Mouse (Mus musculus): Measurements from ENCODE around the gene Dgkd. TPM values are rescaled to one million over a fixed set of nuclear protein-coding genes. Genes with fewer than 3 reads are reported as not detected.

The Dgkd gene
- polyA plus RNA-seq, 2 experiments = 26.7 to 35.5 TPM

DNA sequence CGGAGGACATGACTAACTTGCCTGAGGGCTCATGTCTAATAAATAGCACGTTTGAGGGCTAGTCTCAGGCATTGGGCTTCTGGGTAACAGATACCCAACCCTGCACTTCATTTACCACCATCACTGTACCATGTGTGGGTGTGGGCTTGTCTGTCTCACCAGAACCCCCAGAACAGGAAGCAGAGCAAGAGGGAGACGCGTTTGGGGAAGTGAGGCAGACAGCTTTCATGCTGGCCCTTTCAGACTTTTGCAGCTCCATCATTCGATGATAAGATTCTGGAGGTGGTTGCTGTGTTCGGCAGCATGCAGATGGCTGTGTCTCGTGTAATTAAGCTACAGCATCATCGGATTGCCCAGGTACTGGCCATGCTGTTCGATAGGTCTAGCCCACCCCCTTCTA lies 82.0 kb downstream of the Dgkd start:
- ATAC-seq (ENCODE audit: low FRiP score, low read depth) = no peak
- Histone ChIP-seq H3K4me2 (replicated peaks; ENCODE audit: low read depth, low read length, severe bottlenecking) (no peak overlapping the region), H3K27me3 (ENCODE audit: control insufficient read depth, insufficient read depth, low read length) (no peaks in the 10 kb centered on the region), H3K4me1 (ENCODE audit: control insufficient read depth, insufficient read depth, low read length) (no peaks in the 10 kb centered on the region), H3K27ac (replicated peaks; ENCODE audit: low read depth, low read length) (no peak overlapping the region), H3K4me3 (replicated peaks; ENCODE audit: low read length) (no peak overlapping the region), H3K9ac (ENCODE audit: low read depth, low read length, severe bottlenecking) (no peak overlapping the region), H3K36me3 (ENCODE audit: control insufficient read depth, insufficient read depth, low read length) (peaks cover 89% of the 10 kb centered on the region), H3K9me3 (ENCODE audit: control insufficient read depth, low read length) (no peaks in the 10 kb centered on the region)
- no peak for DNase-seq (ENCODE audit: low spot score)
- TF ChIP-seq POLR2A (IDR thresholded peaks at IDR 0.05; ENCODE audit: borderline replicate concordance, extremely low read depth, insufficient read depth, insufficient read length) = no peak
- WGBS = 79% methylated on average over 9 of the region's 9 CpGs

GRCm38 (mm10) chr1:87935546-87935945 lies 82.5 kb downstream of the Dgkd start:
- ATAC-seq (ENCODE audit: low FRiP score, low read depth) = no peak
- 89% methylated on average over 2 of the region's 2 CpGs for WGBS

GRCm38 (mm10) chr1:87936075-87936474 lies 83.0 kb downstream of the Dgkd start:
- Histone ChIP-seq H3K4me3 (replicated peaks; ENCODE audit: low read length) (no peak overlapping the region), H3K27ac (replicated peaks; ENCODE audit: low read depth, low read length) (no peak overlapping the region), H3K9ac (ENCODE audit: low read depth, low read length, severe bottlenecking) (no peak overlapping the region), H3K4me2 (replicated peaks; ENCODE audit: low read depth, low read length, severe bottlenecking) (no peak overlapping the region), H3K27me3 (ENCODE audit: control insufficient read depth, insufficient read depth, low read length) (no peaks in the 10 kb centered on the region), H3K36me3 (ENCODE audit: control insufficient read depth, insufficient read depth, low read length) (peaks cover 91% of the 10 kb centered on the region), H3K4me1 (ENCODE audit: control insufficient read depth, insufficient read depth, low read length) (no peaks in the 10 kb centered on the region), H3K9me3 (ENCODE audit: control insufficient read depth, low read length) (no peaks in the 10 kb centered on the region)
- WGBS = 90% methylated on average over 7 of the region's 7 CpGs
- DNase-seq (ENCODE audit: low spot score) (no peak), ATAC-seq (ENCODE audit: low FRiP score, low read depth) (no peak)
- TF ChIP-seq POLR2A (IDR thresholded peaks at IDR 0.05; ENCODE audit: borderline replicate concordance, extremely low read depth, insufficient read depth, insufficient read length) = no peak

More at GRCm38 (mm10) chr1:87935546-87935945, 82.5 kb downstream of the Dgkd start:
- peaks cover 89% of the 10 kb centered on the region for H3K36me3 ChIP-seq (ENCODE audit: control insufficient read depth, insufficient read depth, low read length)
- no peak overlapping the region for H3K27ac ChIP-seq (replicated peaks; ENCODE audit: low read depth, low read length)
- no peak overlapping the region for H3K4me3 ChIP-seq (replicated peaks; ENCODE audit: low read length)
- H3K4me1 ChIP-seq (ENCODE audit: control insufficient read depth, insufficient read depth, low read length) = no peaks in the 10 kb centered on the region
- no peak for DNase-seq (ENCODE audit: low spot score)
- TF ChIP-seq POLR2A (IDR thresholded peaks at IDR 0.05; ENCODE audit: borderline replicate concordance, extremely low read depth, insufficient read depth, insufficient read length) = no peak
- no peak overlapping the region for H3K9ac ChIP-seq (ENCODE audit: low read depth, low read length, severe bottlenecking)
- H3K4me2 ChIP-seq (replicated peaks; ENCODE audit: low read depth, low read length, severe bottlenecking) = no peak overlapping the region
- no peaks in the 10 kb centered on the region for H3K9me3 ChIP-seq (ENCODE audit: control insufficient read depth, low read length)
- no peaks in the 10 kb centered on the region for H3K27me3 ChIP-seq (ENCODE audit: control insufficient read depth, insufficient read depth, low read length)

DNA sequence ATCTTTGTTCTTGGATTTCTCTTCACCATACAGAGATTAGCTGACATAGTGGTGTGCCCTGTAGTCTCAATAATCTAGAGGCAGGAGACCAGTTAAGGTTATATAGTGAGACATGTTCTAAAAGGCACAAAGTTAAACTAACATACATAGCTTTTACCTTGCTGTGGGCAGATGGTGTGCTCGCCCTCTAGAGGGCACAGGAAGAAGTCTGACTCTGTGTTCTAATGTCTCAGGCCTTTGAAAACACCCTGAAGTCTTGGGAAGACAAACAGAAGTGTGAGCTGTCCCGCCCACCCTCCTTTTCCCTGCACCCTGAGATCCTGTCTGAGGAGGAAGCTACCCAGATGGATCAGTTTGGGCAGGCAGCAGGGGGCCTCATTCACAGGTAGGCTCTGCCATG lies 83.4 kb downstream of the Dgkd start:
- ATAC-seq (ENCODE audit: low FRiP score, low read depth) (0 out of 2 replicates have a peak, but pooled peaks have one; percentile 18), DNase-seq (ENCODE audit: low spot score) (no peak)
- Histone ChIP-seq H3K27me3 (ENCODE audit: control insufficient read depth, insufficient read depth, low read length) (no peaks in the 10 kb centered on the region), H3K4me3 (replicated peaks; ENCODE audit: low read length) (no peak overlapping the region), H3K9ac (ENCODE audit: low read depth, low read length, severe bottlenecking) (no peak overlapping the region), H3K9me3 (ENCODE audit: control insufficient read depth, low read length) (no peaks in the 10 kb centered on the region), H3K27ac (replicated peaks; ENCODE audit: low read depth, low read length) (no peak overlapping the region), H3K4me2 (replicated peaks; ENCODE audit: low read depth, low read length, severe bottlenecking) (no peak overlapping the region), H3K4me1 (ENCODE audit: control insufficient read depth, insufficient read depth, low read length) (no peaks in the 10 kb centered on the region), H3K36me3 (ENCODE audit: control insufficient read depth, insufficient read depth, low read length) (peaks cover 92% of the 10 kb centered on the region)
- TF ChIP-seq POLR2A (IDR thresholded peaks at IDR 0.05; ENCODE audit: borderline replicate concordance, extremely low read depth, insufficient read depth, insufficient read length) = no peak
- WGBS = 65% methylated on average over 2 of the region's 2 CpGs

DNA sequence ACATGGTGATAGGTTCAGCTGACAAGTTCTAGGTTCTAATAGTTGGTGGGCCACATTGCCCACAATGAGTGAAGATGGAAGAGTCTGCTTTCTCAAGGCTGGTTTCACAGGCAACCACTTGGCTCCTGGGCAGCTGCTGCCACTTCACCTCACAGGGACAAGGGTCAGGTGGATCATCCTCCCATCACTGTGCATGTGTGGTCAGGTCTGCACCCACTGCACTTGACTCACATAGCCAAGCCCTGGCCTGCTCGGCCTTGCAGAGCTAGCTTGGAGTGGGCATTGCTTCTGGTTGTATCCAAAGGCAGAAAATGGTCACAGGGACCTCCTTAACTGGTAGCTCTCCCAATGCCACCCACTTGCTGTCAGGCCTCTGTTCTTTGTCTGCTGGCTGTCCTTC lies 88.7 kb downstream of the Dgkd start:
- H3K27me3 ChIP-seq (ENCODE audit: control insufficient read depth, insufficient read depth, low read length) = no peaks in the 10 kb centered on the region
- H3K4me1 ChIP-seq (ENCODE audit: control insufficient read depth, insufficient read depth, low read length) = no peaks in the 10 kb centered on the region
- no peak for ATAC-seq (ENCODE audit: low FRiP score, low read depth)
- 67% methylated on average over 1 of the region's 1 CpGs for WGBS
- H3K4me3 ChIP-seq (replicated peaks; ENCODE audit: low read length) = no peak overlapping the region
- H3K36me3 ChIP-seq (ENCODE audit: control insufficient read depth, insufficient read depth, low read length) = peaks cover 97% of the 10 kb centered on the region
- no peak for DNase-seq (ENCODE audit: low spot score)
- H3K4me2 ChIP-seq (replicated peaks; ENCODE audit: low read depth, low read length, severe bottlenecking) = no peak overlapping the region
- TF ChIP-seq POLR2A (IDR thresholded peaks at IDR 0.05; ENCODE audit: borderline replicate concordance, extremely low read depth, insufficient read depth, insufficient read length) = no peak
- no peak overlapping the region for H3K9ac ChIP-seq (ENCODE audit: low read depth, low read length, severe bottlenecking)
- H3K27ac ChIP-seq (replicated peaks; ENCODE audit: low read depth, low read length) = no peak overlapping the region
- H3K9me3 ChIP-seq (ENCODE audit: control insufficient read depth, low read length) = no peaks in the 10 kb centered on the region

- no peak overlapping the region for H3K27ac ChIP-seq (replicated peaks; ENCODE audit: low read depth, low read length)
- no peaks in the 10 kb centered on the region for H3K9me3 ChIP-seq (ENCODE audit: control insufficient read depth, low read length)
- H3K4me3 ChIP-seq (replicated peaks; ENCODE audit: low read length) = no peak overlapping the region
- no peaks in the 10 kb centered on the region for H3K4me1 ChIP-seq (ENCODE audit: control insufficient read depth, insufficient read depth, low read length)
- H3K36me3 ChIP-seq (ENCODE audit: control insufficient read depth, insufficient read depth, low read length) = peaks cover 96% of the 10 kb centered on the region
- H3K4me2 ChIP-seq (replicated peaks; ENCODE audit: low read depth, low read length, severe bottlenecking) = no peak overlapping the region
- H3K27me3 ChIP-seq (ENCODE audit: control insufficient read depth, insufficient read depth, low read length) = no peaks in the 10 kb centered on the region
- no peak for TF ChIP-seq POLR2A (IDR thresholded peaks at IDR 0.05; ENCODE audit: borderline replicate concordance, extremely low read depth, insufficient read depth, insufficient read length)
- 90% methylated on average over 6 of the region's 6 CpGs for whole genome bisulfite sequencing
- no peak overlapping the region for H3K9ac ChIP-seq (ENCODE audit: low read depth, low read length, severe bottlenecking)
- no peak for DNase-seq (ENCODE audit: low spot score)
- ATAC-seq (ENCODE audit: low FRiP score, low read depth) = no peak
Measured at GRCm38 (mm10) chr1:87947681-87948091, 94.6 kb downstream of the Dgkd start.
